Mouse (Mus musculus) E14TG2a.4 (cell line): ENCODE measurements around the gene Gm10643.

Experiments used
- CTCF ChIP-seq: conservative IDR thresholded peaks from 2 replicates; pipeline ENCODE4 v1.5.1; 2014; ENCODE audit warnings: low read length
- NANOG ChIP-seq: IDR thresholded peaks from 2 replicates; pipeline ENCODE4 v1.6.1; 2014; ENCODE audit warnings: borderline replicate concordance, low read length, mixed read lengths

GRCm38 (mm10) chr8:84106216-84107040 is 41.5 kb upstream of the Gm10643 start:
- TF ChIP-seq CTCF (no peak), NANOG (no peak)
